Mouse (Mus musculus) 416B (cell line): ENCODE measurements around the gene Grin1.

ENCODE experiments used
- DNase-seq: peaks from one replicate; pipeline ENCODE4 v3.0.0; 2011; ENCODE audit warnings: low read depth

Grin1 gene

GRCm38 (mm10) chr2:25318119-25318966, 644 bp downstream of the Grin1 start:
- no peak for DNase-seq

DNA sequence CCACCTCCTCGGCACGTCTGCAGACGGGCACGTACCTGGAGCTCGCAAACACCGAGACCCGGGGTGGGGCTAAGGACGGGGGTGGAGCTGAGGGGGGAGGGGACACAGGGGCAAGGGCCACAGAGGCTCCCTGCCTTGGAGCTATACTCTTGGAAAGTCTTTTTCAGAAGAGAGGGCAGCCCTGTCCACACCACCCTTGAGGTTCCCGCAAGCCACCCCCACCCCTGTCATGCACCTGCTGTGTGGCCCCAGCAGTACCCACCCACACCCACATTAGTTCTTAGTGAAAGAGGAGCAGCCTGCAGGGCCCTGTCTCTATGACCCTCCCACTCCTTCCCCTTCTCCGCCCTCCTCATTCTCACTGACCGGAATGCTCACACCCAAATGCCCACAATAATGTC, 7.5 kb downstream of the Grin1 start:
- DNase-seq = no peak

GRCm38 (mm10) chr2:25310969-25311368, 8.0 kb downstream of the Grin1 start:
- no peak for DNase-seq

GRCm38 (mm10) chr2:25310180-25310579, 8.8 kb downstream of the Grin1 start:
- DNase-seq = no peak

DNA sequence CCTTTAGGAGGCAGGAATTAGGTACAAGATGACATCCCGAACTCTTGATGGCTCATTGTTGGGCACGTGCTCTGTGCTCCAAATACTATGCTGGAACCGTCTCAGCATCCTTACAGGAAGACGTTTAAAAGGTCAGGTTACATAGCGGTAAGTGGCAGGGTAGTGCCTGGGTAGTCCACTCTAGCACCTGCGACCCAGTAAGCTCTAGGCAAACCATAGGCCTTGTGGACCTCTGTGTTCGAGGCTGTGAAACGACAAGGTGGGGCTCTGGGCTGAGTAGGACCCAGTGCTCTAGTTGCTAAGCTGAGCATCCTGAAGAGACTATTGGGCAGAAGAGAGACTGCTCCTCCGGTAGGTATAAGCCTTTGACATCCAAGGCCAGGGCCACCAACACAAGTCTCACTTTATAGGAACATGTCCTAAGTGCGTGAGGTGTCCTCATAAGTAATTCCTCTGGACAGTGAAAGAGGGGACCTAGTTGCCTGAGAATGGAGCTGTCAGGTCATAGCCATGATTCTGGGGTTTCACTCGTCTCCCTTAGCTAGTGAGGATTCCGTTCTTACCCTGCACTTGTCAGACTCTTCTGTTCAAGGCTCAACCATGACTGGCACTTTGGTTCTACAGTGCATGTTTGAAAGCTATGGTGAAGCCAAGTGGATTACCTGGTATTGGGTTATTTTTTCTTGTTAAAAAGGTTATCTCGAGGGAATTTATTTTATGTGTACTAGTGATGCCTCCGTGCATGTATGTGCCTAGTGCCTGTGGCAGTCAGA, 13.2 kb downstream of the Grin1 start:
- DNase-seq = no peak

DNA sequence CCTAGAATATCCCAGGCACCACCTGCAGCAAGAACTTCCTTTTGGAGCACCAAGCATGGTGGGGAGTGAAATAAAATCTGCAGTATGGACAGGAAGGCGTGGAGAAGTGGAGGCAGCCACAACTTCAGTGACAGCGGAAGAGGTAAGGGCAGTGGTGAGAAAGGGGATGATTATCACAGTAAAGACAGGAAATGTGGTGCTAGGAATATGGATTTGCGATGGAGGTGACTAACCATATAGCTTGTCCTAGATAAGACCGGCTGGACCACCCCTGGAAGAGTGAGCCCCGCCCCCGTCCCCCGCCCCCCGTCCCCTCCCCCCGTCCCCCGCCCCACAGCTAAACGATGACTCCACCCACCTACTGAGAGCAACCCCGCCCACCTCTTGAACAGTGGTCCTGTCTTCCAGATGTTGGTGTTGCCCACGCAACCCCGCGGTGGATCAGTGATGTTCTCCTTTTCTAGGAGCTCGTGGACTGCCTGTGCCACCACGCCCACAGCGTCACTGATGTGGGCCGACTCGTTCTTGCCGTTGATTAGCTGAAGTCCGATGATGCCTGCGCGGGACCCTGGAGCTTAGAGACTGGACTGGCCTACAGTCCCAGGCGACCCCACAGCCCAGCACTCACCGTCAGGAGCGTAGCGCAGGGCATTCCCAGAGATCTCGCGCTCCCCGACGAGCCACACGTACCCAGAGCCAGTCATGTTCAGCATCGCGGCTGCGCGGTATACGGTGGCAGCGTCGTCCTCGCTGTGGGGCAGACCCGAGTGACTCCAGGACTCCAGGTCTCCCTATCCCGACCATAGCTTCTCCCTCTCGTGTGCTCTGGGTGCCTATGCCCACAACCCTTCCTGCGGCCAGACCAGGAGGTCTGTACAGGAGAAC, 14.1 kb downstream of the Grin1 start:
- DNase-seq = peak; percentile 84

GRCm38 (mm10) chr2:25303931-25304656, 14.9 kb downstream of the Grin1 start:
- peak; percentile 69 for DNase-seq

- DNase-seq = no peak
These were observed 15.5 kb downstream of the Grin1 start for GRCm38 (mm10) chr2:25303452-25303851.

DNA sequence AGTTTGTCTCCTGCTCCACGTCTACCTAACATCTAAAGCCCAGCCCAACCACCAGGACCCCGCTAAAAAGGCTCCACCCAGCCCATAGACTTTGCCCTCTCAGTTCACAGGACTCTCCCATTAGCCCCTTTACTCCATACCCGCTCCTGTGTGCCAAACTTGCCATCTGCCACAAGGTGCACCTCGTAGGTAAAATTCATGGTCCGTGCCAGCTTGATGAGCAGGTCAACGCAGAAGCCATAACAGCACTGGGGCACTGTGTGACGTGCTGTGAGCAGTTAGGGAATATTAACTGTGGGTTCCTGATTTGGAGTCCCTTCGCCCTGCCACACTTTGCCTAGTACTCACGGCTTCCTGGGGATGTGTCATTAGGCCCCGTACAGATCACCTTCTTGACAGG, 20.9 kb downstream of the Grin1 start:
- no peak for DNase-seq

DNA sequence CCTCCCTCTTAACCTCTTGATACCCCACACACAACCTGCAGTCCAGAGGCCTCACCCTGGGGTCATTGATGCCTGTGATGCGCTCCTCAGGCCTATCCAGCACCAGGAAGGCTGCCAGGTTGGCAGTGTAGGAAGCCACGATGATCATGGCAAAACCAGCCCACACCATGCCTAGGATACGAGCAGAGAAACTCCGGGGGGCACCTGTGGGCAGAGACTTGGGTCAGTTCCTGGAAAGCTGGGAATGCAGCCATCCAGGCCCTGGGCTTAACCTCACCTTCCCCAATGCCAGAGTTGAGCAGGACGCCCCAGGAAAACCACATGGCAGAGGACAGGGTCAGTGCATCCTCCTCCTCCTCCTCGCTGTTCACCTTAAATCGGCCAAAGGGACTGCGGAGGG, 21.9 kb downstream of the Grin1 start:
- no peak for DNase-seq

DNA sequence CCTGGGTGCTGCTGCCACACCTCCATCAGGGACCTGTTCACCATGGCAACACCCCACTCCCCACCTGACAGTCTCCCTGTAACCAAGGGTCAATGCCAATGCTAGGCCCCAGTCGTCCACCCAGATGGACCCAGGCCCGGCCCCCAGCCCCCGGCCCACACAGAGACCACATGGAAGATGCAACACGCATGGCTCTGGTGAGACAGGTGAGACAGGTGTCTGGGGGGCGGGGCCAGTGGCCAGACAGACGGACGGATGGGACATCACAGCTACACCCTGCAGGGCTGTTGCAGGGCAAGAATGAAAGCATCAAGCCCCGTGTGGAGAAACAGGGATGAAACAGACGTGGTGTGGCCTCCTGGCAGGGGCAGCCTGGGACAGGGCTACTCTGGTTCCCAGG, 25.3 kb downstream of the Grin1 start:
- DNase-seq = no peak

DNA sequence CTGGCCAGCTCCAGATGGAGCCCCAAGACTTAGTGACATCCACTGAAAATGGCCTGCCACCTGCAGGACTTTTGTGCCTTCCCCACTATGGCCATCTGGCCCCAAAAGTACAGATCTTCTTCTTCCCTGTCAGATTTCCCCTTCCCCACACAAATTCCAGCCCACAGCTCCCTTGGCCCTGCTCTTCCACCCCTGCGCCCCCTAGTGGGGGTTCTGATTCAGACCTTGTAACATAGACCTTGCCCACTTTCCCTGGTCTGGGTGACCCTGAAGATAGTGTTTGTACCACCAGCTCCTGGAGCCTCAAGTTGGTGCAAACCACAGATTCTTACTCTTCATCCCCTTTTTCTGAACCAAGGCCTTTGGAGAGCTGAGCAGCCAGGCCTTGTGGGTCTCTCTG, 26.1 kb downstream of the Grin1 start:
- DNase-seq = peak; percentile 57

GRCm38 (mm10) chr2:25292054-25292544, 26.9 kb downstream of the Grin1 start:
- no peak for DNase-seq

DNA sequence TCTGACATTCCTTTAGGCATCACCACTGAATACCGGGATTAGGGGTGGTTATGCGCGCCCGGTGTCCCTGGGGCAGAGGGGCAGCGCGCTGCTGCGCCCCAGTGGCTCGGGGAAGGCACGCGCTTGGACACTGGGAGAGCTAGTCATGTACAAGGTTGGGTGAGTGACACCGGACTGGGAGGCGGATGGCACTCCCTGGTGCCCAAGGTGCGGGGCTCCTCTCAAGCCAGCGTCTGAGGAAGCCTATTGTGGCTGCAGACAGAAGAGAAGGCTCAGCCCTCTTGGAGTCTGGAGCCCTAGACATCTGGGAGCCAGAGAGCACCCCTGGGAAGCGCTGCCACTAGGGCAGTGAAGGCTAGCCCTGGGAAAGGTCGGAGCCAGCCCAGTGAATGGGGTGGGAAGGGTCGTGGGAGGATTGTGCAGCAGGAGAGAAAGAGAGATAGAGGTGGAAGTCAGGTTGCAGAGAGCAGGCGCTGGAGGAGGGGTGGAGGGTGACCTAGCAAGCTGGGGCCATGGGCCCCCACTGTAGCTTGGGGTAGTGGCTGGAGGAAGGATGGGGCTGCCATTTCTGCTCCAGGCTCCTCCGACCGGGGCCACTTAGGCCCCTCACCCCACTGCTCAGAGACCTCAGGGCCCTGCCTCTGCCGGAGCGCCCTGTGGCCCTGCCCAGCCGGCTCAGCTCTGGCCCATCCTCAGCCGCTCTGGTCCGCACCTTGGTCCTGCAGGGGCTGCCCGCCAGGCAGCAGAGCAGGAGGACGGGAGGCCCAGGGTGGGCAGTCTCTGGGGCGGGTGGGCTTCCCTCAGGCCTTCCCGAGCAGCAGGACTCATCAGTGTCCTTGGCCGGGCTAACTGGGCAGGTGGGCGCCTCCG, 27.6 kb downstream of the Grin1 start:
- no peak for DNase-seq

- DNase-seq = no peak
These were observed 28.2 kb downstream of the Grin1 start for GRCm38 (mm10) chr2:25290816-25291130.

- no peak for DNase-seq
These were observed 28.7 kb downstream of the Grin1 start for GRCm38 (mm10) chr2:25290101-25290815.

DNA sequence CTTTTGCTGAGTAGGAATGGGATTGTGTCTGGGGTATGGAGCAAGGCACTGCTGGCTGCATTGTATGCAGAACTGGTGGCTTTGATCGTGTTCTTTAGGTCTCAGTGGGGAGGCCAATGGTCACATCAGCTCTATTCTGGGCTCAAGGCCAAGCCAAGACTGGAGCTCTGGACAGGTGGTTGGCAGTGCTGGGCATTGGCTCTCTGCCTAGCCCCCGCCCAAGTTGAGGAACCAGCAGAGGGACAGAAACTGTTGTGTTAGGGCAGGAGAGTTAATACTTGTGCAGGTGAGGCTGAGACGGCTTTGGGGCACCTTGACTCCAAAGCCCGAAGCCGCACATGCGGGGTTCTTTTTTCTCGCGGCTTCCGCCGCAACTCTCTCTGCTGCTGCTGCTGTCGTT, 29.3 kb downstream of the Grin1 start, which contains the start of gene Lrrc26:
Gene Lrrc26 (plus strand): TSS at position 265 of the 400 bp plus-strand sequence.
- peak; percentile 23 for DNase-seq

DNA sequence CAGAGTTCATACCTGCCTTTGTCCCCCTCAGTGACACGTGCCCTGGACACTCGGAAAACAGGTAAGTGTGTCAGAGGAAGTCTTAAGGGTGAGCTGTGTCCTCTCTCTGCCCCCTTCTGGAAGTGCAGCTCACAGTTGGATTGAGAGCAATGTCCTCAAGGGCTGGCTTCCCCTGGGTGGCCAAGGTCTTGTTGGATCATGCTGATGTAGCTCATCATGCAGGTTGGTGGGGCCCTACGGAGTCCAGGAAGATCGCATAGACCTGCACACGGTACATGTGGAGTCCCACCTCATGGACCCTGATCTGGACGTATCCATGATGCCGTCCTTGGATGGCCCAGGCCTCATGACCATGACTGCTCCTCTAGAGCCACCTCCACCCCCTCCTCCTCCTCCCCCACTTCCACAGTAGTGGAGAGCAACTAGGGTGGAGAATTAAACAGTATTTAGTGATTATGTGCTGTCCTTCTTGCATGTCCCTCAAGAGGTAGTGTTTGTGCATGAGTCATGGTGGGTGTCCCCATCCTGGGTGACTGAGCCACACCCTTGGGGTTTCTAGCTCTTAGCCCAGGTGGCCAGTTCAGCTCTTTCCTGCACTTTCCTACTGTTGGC, 30.1 kb downstream of the Grin1 start:
- DNase-seq = no peak

DNA sequence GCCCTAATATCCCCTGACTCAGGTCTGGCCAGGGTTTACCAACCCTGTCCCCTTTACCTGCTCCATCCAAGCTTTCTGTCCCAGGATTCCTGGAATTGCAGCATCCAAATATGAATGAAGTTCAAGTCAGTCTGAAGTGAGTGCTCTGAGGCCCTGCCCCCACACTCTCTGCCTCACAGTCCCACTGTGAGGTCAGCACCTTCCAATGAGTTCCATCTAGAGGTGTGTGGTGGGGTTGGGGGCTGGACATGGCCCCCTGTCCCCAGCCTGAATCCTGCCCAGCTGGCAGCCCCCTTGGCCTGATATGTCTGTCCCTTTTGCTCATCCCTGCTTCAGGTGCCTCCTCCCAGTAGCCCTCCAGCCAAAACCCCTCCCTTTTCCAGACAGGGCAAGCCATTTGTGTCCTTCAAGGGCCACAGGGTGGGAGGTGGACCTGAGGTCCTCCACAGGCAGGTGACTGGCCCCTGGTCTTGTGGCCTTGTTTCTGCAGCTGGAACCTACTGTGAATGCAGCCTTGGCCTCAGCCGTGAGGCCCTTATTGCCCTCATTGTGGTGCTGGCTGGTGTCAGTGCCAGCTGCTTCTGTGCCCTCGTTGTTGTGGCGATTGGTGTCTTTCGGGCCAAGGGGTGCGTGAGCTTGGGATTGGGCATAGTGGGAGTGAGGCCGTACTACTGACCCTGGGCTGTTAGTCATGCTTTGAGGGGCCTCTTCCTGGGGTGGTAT, 30.9 kb downstream of the Grin1 start, which contains the start of gene Tmem210:
Gene Tmem210 (plus strand): TSS at position 219 of the 723 bp plus-strand sequence.
- DNase-seq = no peak
